Comparison of ENCODE assay signal across 7 mouse cellular contexts in the genomic region with DNA sequence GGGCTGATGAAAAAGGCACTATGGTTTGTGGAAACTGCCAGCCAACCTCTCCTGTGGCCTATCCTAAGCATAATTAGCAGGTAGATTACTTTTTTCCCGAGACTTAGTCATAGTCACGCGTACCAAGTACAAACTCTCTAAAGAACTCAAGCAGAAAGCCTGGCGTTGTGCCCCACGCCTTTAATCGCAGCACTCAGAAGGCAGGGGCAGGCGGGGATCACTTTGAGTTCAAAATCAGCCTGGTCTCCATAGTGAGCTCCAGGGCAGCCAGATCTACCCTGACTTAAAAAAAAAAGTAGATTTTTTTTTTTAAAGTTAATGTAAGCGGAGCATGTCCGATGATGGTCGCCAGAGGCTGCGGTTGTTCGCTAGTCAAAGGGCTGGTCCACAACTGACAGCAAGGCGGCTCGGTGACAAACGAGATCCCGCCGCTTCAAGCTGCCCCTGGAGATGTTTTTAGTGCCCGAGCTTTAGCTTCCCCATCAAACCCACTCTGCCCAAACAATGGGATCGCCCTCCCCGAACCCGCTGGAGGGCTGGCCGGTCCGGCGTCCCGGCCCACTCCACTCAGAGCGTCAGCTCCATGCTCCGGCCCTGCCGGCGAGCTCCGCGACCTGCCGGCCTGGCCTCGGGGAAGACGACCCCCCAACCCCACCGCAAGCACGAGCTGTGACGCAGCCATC. TPM values are rescaled to one million over a fixed set of nuclear protein-coding genes. Genes with fewer than 3 reads are reported as not detected.
DNase-seq lines count a peak whose midpoint lies in the region; ATAC-seq and TF ChIP-seq lines count a peak whose summit lies in the region.

No protein-coding gene starts in this region.

- H3K4me1 ChIP-seq in G1E (ENCODE audit: insufficient read depth, low read depth, low read length): peaks cover 13% of the 10 kb centered on the region
- no peaks in the 10 kb centered on the region for H3K4me1 ChIP-seq in bone marrow, adult 2 months (ENCODE audit: control insufficient read depth, insufficient read depth, low read length)
- H3K4me1 ChIP-seq in erythroblast, embryonic 14.5 days (ENCODE audit: control insufficient read depth): peaks cover 29% of the 10 kb centered on the region
- H3K4me1 ChIP-seq in lung, embryonic 16.5 days (replicated peaks; ENCODE audit: control insufficient read depth, insufficient read depth, low read length): 0 out of 2 replicates have a peak, but pooled peaks cover 3% of the 10 kb centered on the region

- 0 out of 2 replicates have a peak, but pooled peaks have one; percentile 1 for ATAC-seq in G1E (ENCODE audit: extremely low read depth, insufficient number of reproducible peaks, low FRiP score, poor library complexity, severe bottlenecking)
- ATAC-seq in lung, embryonic 16.5 days (ENCODE audit: low read depth): peak; percentile 27; the same call in 1 of the 2 replicates

- intact Hi-C loops in heart, postnatal 25 days (cut with DNase I): no loop called here

- peak overlapping the region; percentile 99 for H3K4me3 ChIP-seq in G1E (ENCODE audit: low read depth, low read length)
- peak overlapping the region; percentile 88 for H3K4me3 ChIP-seq in bone marrow, adult 2 months (replicated peaks; ENCODE audit: control insufficient read depth, low read depth, low read length)
- H3K4me3 ChIP-seq in erythroblast, embryonic 14.5 days (replicated peaks): peak overlapping the region; percentile 96
- H3K4me3 ChIP-seq in lung, embryonic 16.5 days (ENCODE audit: low read length): peak overlapping the region; percentile 96

- H3K27ac ChIP-seq in bone marrow, adult 2 months (ENCODE audit: control insufficient read depth, insufficient read depth, low read depth, low read length, poor library complexity): peak overlapping the region; percentile 76
- H3K27ac ChIP-seq in lung, embryonic 16.5 days (ENCODE audit: low read length): peak overlapping the region; percentile 83

- peaks cover 12% of the 10 kb centered on the region for H3K36me3 ChIP-seq in G1E (replicated peaks)
- peaks cover 11% of the 10 kb centered on the region for H3K36me3 ChIP-seq in erythroblast, embryonic 14.5 days (ENCODE audit: control insufficient read depth)
- H3K36me3 ChIP-seq in lung, embryonic 16.5 days (ENCODE audit: control insufficient read depth, insufficient read depth, low read length): peaks cover 2% of the 10 kb centered on the region; the same call in 1 of the 2 replicates

- peak; percentile 64 for DNase-seq in G1E (ENCODE audit: low spot score)
- DNase-seq in heart, postnatal 25 days (ENCODE audit: low spot score): peak; percentile 11
- peak; percentile 59 to 75 for DNase-seq in kidney, postnatal 4 days
- DNase-seq in right cerebral cortex, adult 18-20 months: peak; percentile 26

- TF ChIP-seq POLR2A in bone marrow, adult 2 months (IDR thresholded peaks at IDR 0.05; ENCODE audit: borderline replicate concordance, control insufficient read depth, low read depth, low read length): no peak

- peak overlapping the region; percentile 94 for H3K9ac ChIP-seq in lung, embryonic 16.5 days (ENCODE audit: low read length)

- TF ChIP-seq CTCF in G1E (IDR thresholded peaks at IDR 0.05; ENCODE audit: low read depth, low read length): no peak
- no peak for TF ChIP-seq CTCF in bone marrow, adult 2 months (IDR thresholded peaks at IDR 0.05; ENCODE audit: control insufficient read depth, insufficient read depth, low read length)

- H3K9me3 ChIP-seq in G1E (replicated peaks): no peaks in the 10 kb centered on the region
- no peaks in the 10 kb centered on the region for H3K9me3 ChIP-seq in erythroblast, embryonic 14.5 days (ENCODE audit: control insufficient read depth, low read length)
- H3K9me3 ChIP-seq in lung, embryonic 16.5 days (ENCODE audit: control insufficient read depth, low read length): no peaks in the 10 kb centered on the region

- WGBS in bone marrow, adult 2 months: under 1% methylated on average over 37 of the region's 37 CpGs
- WGBS in lung, embryonic 16.5 days: under 1% methylated on average over 37 of the region's 37 CpGs

- peak overlapping the region; percentile 61 for H3K4me2 ChIP-seq in lung, embryonic 16.5 days (ENCODE audit: low read depth, low read length)

- no peaks in the 10 kb centered on the region for H3K27me3 ChIP-seq in G1E (ENCODE audit: insufficient read depth, low read length)
- H3K27me3 ChIP-seq in erythroblast, embryonic 14.5 days (ENCODE audit: control insufficient read depth): peaks cover 3% of the 10 kb centered on the region; the same call in 1 of the 2 replicates
- no peaks in the 10 kb centered on the region for H3K27me3 ChIP-seq in lung, embryonic 16.5 days (ENCODE audit: control insufficient read depth, insufficient read depth, low read depth, low read length)

RNA-seq across cellular contexts. Expression of a gene that starts 0.8 kb away (rescaled TPM):
- total RNA-seq in G1E (2014; fragmentation: Nextera tagmentation): 72.0 and 95.8 TPM in 2 replicates
- 27.5 and 30.5 TPM in 2 replicates for total RNA-seq in G1E (2017)
- 4.9 and 6.2 TPM in 2 replicates for polyA plus RNA-seq in G1E (2012)
- 3.1 and 9.4 TPM in 2 replicates for polyA plus RNA-seq in bone marrow, adult 2 months (2011; ENCODE audit: insufficient read depth, insufficient read length, low replicate concordance, missing spikeins)
- polyA plus RNA-seq in erythroblast, embryonic 14.5 days (2012): 0.82 and 1.5 TPM in 2 replicates
- 10 to 100 TPM; 38.8 to 44.0 TPM for total RNA-seq in heart, postnatal 25 days (2021)
- 24.9 and 25.4 TPM in 2 replicates for polyA plus RNA-seq in lung, embryonic 16.5 days (2015; fragmentation: Nextera tagmentation; extraction: Ambion mirVana)

RNA-seq across cellular contexts. Expression of a gene that starts 11.9 kb away (rescaled TPM):
- 73.7 and 89.0 TPM in 2 replicates for total RNA-seq in G1E (2014; fragmentation: Nextera tagmentation)
- total RNA-seq in G1E (2017): 55.0 and 61.8 TPM in 2 replicates
- 4.0 and 8.6 TPM in 2 replicates for polyA plus RNA-seq in G1E (2012)
- 8.9 and 13.2 TPM in 2 replicates for polyA plus RNA-seq in bone marrow, adult 2 months (2011; ENCODE audit: insufficient read depth, insufficient read length, low replicate concordance, missing spikeins)
- polyA plus RNA-seq in erythroblast, embryonic 14.5 days (2012): 0.71 and 0.72 TPM in 2 replicates
- 100 to 1,000 TPM; 132 to 142 TPM for total RNA-seq in heart, postnatal 25 days (2021)
- 62.2 and 69.4 TPM in 2 replicates for polyA plus RNA-seq in lung, embryonic 16.5 days (2015; fragmentation: Nextera tagmentation; extraction: Ambion mirVana)

Comparison
In these comparisons a context has a peak if more than half of its experiments do, and no peak if none do; other contexts are left out.
1. Peak in every context shown above with its lines: DNase-seq, ATAC-seq, H3K4me3 ChIP-seq and H3K27ac ChIP-seq.
2. DNase-seq: peak in every context shown above with its lines; median percentile 67 in kidney, postnatal 4 days; 64 in G1E; 26 in right cerebral cortex, adult 18-20 months; 11 in heart, postnatal 25 days.